Mouse (Mus musculus): ENCODE data around the gene Rab3d. TPM values are rescaled to one million over a fixed set of nuclear protein-coding genes. Genes with fewer than 3 reads are reported as not detected.
A peak's percentile ranks its signal among the peaks of the same experiment; 100 is the strongest.

Rab3d gene
- 18.4 and 21.5 TPM in 2 replicates for polyA plus RNA-seq (2014; fragmentation: Nextera tagmentation; extraction: Ambion mirVana)

GRCm38 (mm10) chr9:21918035-21918592, at the start of gene Rab3d:
TSS of gene Rab3d (minus strand) at chr9:21918192.
- no peaks in the 10 kb centered on the region; the same call in 1 of the 2 replicates for H3K4me1 ChIP-seq (replicated peaks; ENCODE audit: control insufficient read depth, insufficient read depth, low read length)
- 2% methylated on average over 35 of the region's 36 CpGs for WGBS
- H3K36me3 ChIP-seq (ENCODE audit: control insufficient read depth, insufficient read depth, low read length) = no peaks in the 10 kb centered on the region
- peak within 1 kb of the TSS; percentile 62 for H3K4me3 ChIP-seq (ENCODE audit: low read depth, low read length)
- H3K9me3 ChIP-seq (ENCODE audit: control insufficient read depth, low read length) = no peaks in the 10 kb centered on the region
- ATAC-seq (replicated peaks; ENCODE audit: low FRiP score, low TSS enrichment, low read depth) = peak; percentile 94
- H3K4me2 ChIP-seq (ENCODE audit: low read length) = peak within 1 kb of the TSS; percentile 99
- H3K9ac ChIP-seq (ENCODE audit: low read length) = peak within 1 kb of the TSS; percentile 53
- H3K27ac ChIP-seq (ENCODE audit: low read depth) = no peak within 1 kb of the TSS
- H3K27me3 ChIP-seq (replicated peaks; ENCODE audit: control insufficient read depth, insufficient read depth, low read length) = 0 out of 2 replicates have a peak, but pooled peaks cover 9% of the 10 kb centered on the region
- peak; percentile 95 for DNase-seq (ENCODE audit: low spot score)

- Histone ChIP-seq H3K36me3 (ENCODE audit: control insufficient read depth, insufficient read depth, low read length) (no peaks in the 10 kb centered on the region), H3K4me1 (replicated peaks; ENCODE audit: control insufficient read depth, insufficient read depth, low read length) (peaks cover 15% of the 10 kb centered on the region; the same call in 1 of the 2 replicates), H3K4me2 (ENCODE audit: low read length) (peak within 1 kb of the TSS; percentile 88), H3K9ac (ENCODE audit: low read length) (no peak within 1 kb of the TSS; the same call in 1 of the 2 replicates), H3K4me3 (ENCODE audit: low read depth, low read length) (peak within 1 kb of the TSS; percentile 42), H3K27me3 (replicated peaks; ENCODE audit: control insufficient read depth, insufficient read depth, low read length) (peaks cover 43% of the 10 kb centered on the region), H3K9me3 (ENCODE audit: control insufficient read depth, low read length) (no peaks in the 10 kb centered on the region), H3K27ac (ENCODE audit: low read depth) (no peak within 1 kb of the TSS)
- 29% methylated on average over 8 of the region's 8 CpGs for WGBS
- no peak for DNase-seq (ENCODE audit: low spot score)
- ATAC-seq (replicated peaks; ENCODE audit: low FRiP score, low TSS enrichment, low read depth) = no peak
Measured at GRCm38 (mm10) chr9:21963417-21963816, 45.4 kb upstream of the Rab3d start, which contains the start of gene Epor. TSS of gene Epor (minus strand) at chr9:21963506.

GRCm38 (mm10) chr9:21962416-21963059, 44.5 kb upstream of the Rab3d start:
- H3K9ac ChIP-seq (ENCODE audit: low read length) = no peak overlapping the region; the same call in 1 of the 2 replicates
- H3K27me3 ChIP-seq (replicated peaks; ENCODE audit: control insufficient read depth, insufficient read depth, low read length) = peaks cover 43% of the 10 kb centered on the region
- H3K36me3 ChIP-seq (ENCODE audit: control insufficient read depth, insufficient read depth, low read length) = no peaks in the 10 kb centered on the region
- H3K27ac ChIP-seq (ENCODE audit: low read depth) = no peak overlapping the region
- DNase-seq (ENCODE audit: low spot score) (peak; percentile 75), ATAC-seq (replicated peaks; ENCODE audit: low FRiP score, low TSS enrichment, low read depth) (peak; percentile 79)
- peak overlapping the region; percentile 88 for H3K4me2 ChIP-seq (ENCODE audit: low read length)
- H3K4me1 ChIP-seq (replicated peaks; ENCODE audit: control insufficient read depth, insufficient read depth, low read length) = peaks cover 15% of the 10 kb centered on the region; the same call in 1 of the 2 replicates
- H3K9me3 ChIP-seq (ENCODE audit: control insufficient read depth, low read length) = no peaks in the 10 kb centered on the region
- 3% methylated on average over 34 of the region's 34 CpGs for WGBS
- peak overlapping the region; percentile 42 for H3K4me3 ChIP-seq (ENCODE audit: low read depth, low read length)

- ATAC-seq (replicated peaks; ENCODE audit: low FRiP score, low TSS enrichment, low read depth) = no peak
- H3K36me3 ChIP-seq (ENCODE audit: control insufficient read depth, insufficient read depth, low read length) = no peaks in the 10 kb centered on the region
- WGBS = under 1% methylated on average over 15 of the region's 15 CpGs
- DNase-seq (ENCODE audit: low spot score) = peak; percentile 56
- peaks cover 43% of the 10 kb centered on the region for H3K27me3 ChIP-seq (replicated peaks; ENCODE audit: control insufficient read depth, insufficient read depth, low read length)
- H3K27ac ChIP-seq (ENCODE audit: low read depth) = no peak overlapping the region
- peaks cover 15% of the 10 kb centered on the region; the same call in 1 of the 2 replicates for H3K4me1 ChIP-seq (replicated peaks; ENCODE audit: control insufficient read depth, insufficient read depth, low read length)
- peak overlapping the region; percentile 42 for H3K4me3 ChIP-seq (ENCODE audit: low read depth, low read length)
- H3K9me3 ChIP-seq (ENCODE audit: control insufficient read depth, low read length) = no peaks in the 10 kb centered on the region
- no peak overlapping the region; the same call in 1 of the 2 replicates for H3K9ac ChIP-seq (ENCODE audit: low read length)
- H3K4me2 ChIP-seq (ENCODE audit: low read length) = peak overlapping the region; percentile 88
Measured at GRCm38 (mm10) chr9:21962010-21962409, 44.0 kb upstream of the Rab3d start.

GRCm38 (mm10) chr9:21961366-21961980, 43.5 kb upstream of the Rab3d start:
- no peak overlapping the region for H3K27ac ChIP-seq (ENCODE audit: low read depth)
- ATAC-seq (replicated peaks; ENCODE audit: low FRiP score, low TSS enrichment, low read depth) = no peak
- peak overlapping the region; percentile 88 for H3K4me2 ChIP-seq (ENCODE audit: low read length)
- DNase-seq (ENCODE audit: low spot score) = no peak
- no peaks in the 10 kb centered on the region for H3K36me3 ChIP-seq (ENCODE audit: control insufficient read depth, insufficient read depth, low read length)
- 1% methylated on average over 35 of the region's 35 CpGs for WGBS
- H3K9ac ChIP-seq (ENCODE audit: low read length) = no peak overlapping the region
- no peaks in the 10 kb centered on the region for H3K9me3 ChIP-seq (ENCODE audit: control insufficient read depth, low read length)
- peaks cover 43% of the 10 kb centered on the region for H3K27me3 ChIP-seq (replicated peaks; ENCODE audit: control insufficient read depth, insufficient read depth, low read length)
- H3K4me1 ChIP-seq (replicated peaks; ENCODE audit: control insufficient read depth, insufficient read depth, low read length) = peaks cover 15% of the 10 kb centered on the region; the same call in 1 of the 2 replicates
- peak overlapping the region; percentile 42 for H3K4me3 ChIP-seq (ENCODE audit: low read depth, low read length)

GRCm38 (mm10) chr9:21960558-21961208, 42.7 kb upstream of the Rab3d start:
- peaks cover 43% of the 10 kb centered on the region for H3K27me3 ChIP-seq (replicated peaks; ENCODE audit: control insufficient read depth, insufficient read depth, low read length)
- no peak overlapping the region for H3K4me3 ChIP-seq (ENCODE audit: low read depth, low read length)
- no peak overlapping the region for H3K9ac ChIP-seq (ENCODE audit: low read length)
- H3K27ac ChIP-seq (ENCODE audit: low read depth) = no peak overlapping the region
- no peaks in the 10 kb centered on the region for H3K36me3 ChIP-seq (ENCODE audit: control insufficient read depth, insufficient read depth, low read length)
- WGBS = 14% methylated on average over 26 of the region's 26 CpGs
- H3K4me2 ChIP-seq (ENCODE audit: low read length) = no peak overlapping the region
- H3K9me3 ChIP-seq (ENCODE audit: control insufficient read depth, low read length) = no peaks in the 10 kb centered on the region
- peak; percentile 64 for DNase-seq (ENCODE audit: low spot score)
- no peak for ATAC-seq (replicated peaks; ENCODE audit: low FRiP score, low TSS enrichment, low read depth)
- H3K4me1 ChIP-seq (replicated peaks; ENCODE audit: control insufficient read depth, insufficient read depth, low read length) = peaks cover 15% of the 10 kb centered on the region; the same call in 1 of the 2 replicates

- Histone ChIP-seq H3K27me3 (replicated peaks; ENCODE audit: control insufficient read depth, insufficient read depth, low read length) (peaks cover 43% of the 10 kb centered on the region), H3K4me3 (ENCODE audit: low read depth, low read length) (no peak overlapping the region), H3K27ac (ENCODE audit: low read depth) (no peak overlapping the region), H3K9me3 (ENCODE audit: control insufficient read depth, low read length) (no peaks in the 10 kb centered on the region), H3K4me1 (replicated peaks; ENCODE audit: control insufficient read depth, insufficient read depth, low read length) (peaks cover 15% of the 10 kb centered on the region; the same call in 1 of the 2 replicates), H3K36me3 (ENCODE audit: control insufficient read depth, insufficient read depth, low read length) (no peaks in the 10 kb centered on the region), H3K9ac (ENCODE audit: low read length) (no peak overlapping the region), H3K4me2 (ENCODE audit: low read length) (0 out of 2 replicates have a peak overlapping the region, but pooled peaks have one; percentile 4)
- ATAC-seq (replicated peaks; ENCODE audit: low FRiP score, low TSS enrichment, low read depth) (no peak), DNase-seq (ENCODE audit: low spot score) (no peak)
- 43% methylated on average over 9 of the region's 9 CpGs for WGBS
Measured at GRCm38 (mm10) chr9:21960135-21960534, 42.1 kb upstream of the Rab3d start.

GRCm38 (mm10) chr9:21959244-21959643, 41.3 kb upstream of the Rab3d start:
- Histone ChIP-seq H3K4me1 (replicated peaks; ENCODE audit: control insufficient read depth, insufficient read depth, low read length) (peaks cover 15% of the 10 kb centered on the region; the same call in 1 of the 2 replicates), H3K9me3 (ENCODE audit: control insufficient read depth, low read length) (no peaks in the 10 kb centered on the region), H3K27ac (ENCODE audit: low read depth) (no peak overlapping the region), H3K27me3 (replicated peaks; ENCODE audit: control insufficient read depth, insufficient read depth, low read length) (peaks cover 43% of the 10 kb centered on the region), H3K9ac (ENCODE audit: low read length) (no peak overlapping the region), H3K4me2 (ENCODE audit: low read length) (no peak overlapping the region), H3K4me3 (ENCODE audit: low read depth, low read length) (no peak overlapping the region), H3K36me3 (ENCODE audit: control insufficient read depth, insufficient read depth, low read length) (no peaks in the 10 kb centered on the region)
- ATAC-seq (replicated peaks; ENCODE audit: low FRiP score, low TSS enrichment, low read depth) (no peak), DNase-seq (ENCODE audit: low spot score) (no peak)
- 88% methylated on average over 7 of the region's 7 CpGs for WGBS
